Mouse (Mus musculus) hindbrain, embryonic 14.5 days (tissue): ENCODE measurements around the gene Zfp942. TPM values are rescaled to one million over a fixed set of nuclear protein-coding genes. Genes with fewer than 3 reads are reported as not detected.
"Not testable (repeated sequence)": the region's sequence is repeated elsewhere in the genome, so short reads cannot be mapped to it uniquely, and the experiment has no call there.

ENCODE experiments used
- ATAC-seq: fragments of 200-750 bp; cut with Nextera tagmentation; 2 replicates; pipeline ENCODE4 v1.8.0; 2017; ENCODE audit warnings: moderate number of reproducible peaks, mild to moderate bottlenecking, moderate TSS enrichment, moderate library complexity; ENCODE audit not compliant: low FRiP score
- DNase-seq: peaks from one replicate; pipeline ENCODE4 v3.0.0-alpha.2; 2015; ENCODE audit warnings: low spot score
- H3K27ac ChIP-seq: fragments of 300-500 bp; sonication (generic); 2 replicates; pipeline ENCODE4 v1.5.1; 2014; ENCODE audit warnings: mild to moderate bottlenecking, moderate library complexity
- H3K27me3 ChIP-seq: fragments of 300-500 bp; sonication (generic); 2 replicates; pipeline ENCODE4 v1.6.1; 2014; ENCODE audit warnings: mild to moderate bottlenecking, low read length, mixed read lengths; ENCODE audit not compliant: control insufficient read depth, insufficient read depth
- H3K36me3 ChIP-seq: fragments of 300-500 bp; sonication (generic); replicated peaks from 2 replicates; pipeline ENCODE4 v1.6.1; 2014; ENCODE audit not compliant: control insufficient read depth, insufficient read depth
- H3K4me1 ChIP-seq: fragments of 300-500 bp; sonication (generic); replicated peaks from 2 replicates; pipeline ENCODE4 v1.6.1; 2014; ENCODE audit warnings: antibody characterized with exemption, low read length, mixed read lengths; ENCODE audit not compliant: control insufficient read depth, insufficient read depth
- H3K4me2 ChIP-seq: fragments of 300-500 bp; sonication (generic); replicated peaks from 2 replicates; pipeline ENCODE4 v1.6.1; 2014; ENCODE audit warnings: mild to moderate bottlenecking, moderate library complexity
- H3K4me3 ChIP-seq: fragments of 300-500 bp; sonication (generic); replicated peaks from 2 replicates; pipeline ENCODE4 v1.5.1; 2014; ENCODE audit warnings: mild to moderate bottlenecking, low read length
- H3K9ac ChIP-seq: fragments of 300-500 bp; sonication (generic); 2 replicates; pipeline ENCODE4 v1.6.1; 2014
- H3K9me3 ChIP-seq: fragments of 300-500 bp; sonication (generic); 2 replicates; pipeline ENCODE4 v1.6.1; 2016; ENCODE audit warnings: low read length; ENCODE audit not compliant: control insufficient read depth
- WGBS: fragments of 180-500 bp; shearing (Covaris S2); extraction: QIAGEN DNeasy Blood & Tissue Kit; methylation state at CpG from one replicate; pipeline ENCODE4 v1.1.7; 2014; 5-methylcytosine and 5-hydroxymethylcytosine counted together
- polyA plus RNA-seq: library from polyadenylated mRNA; unstranded; fragments of >200 nt; fragmentation: Nextera tagmentation; extraction: Ambion mirVana; gene quantifications from 2 replicates; pipeline ENCODE4 v1.2.1, GENCODE M21; 2014

Zfp942 gene
- polyA plus RNA-seq = 20.0 and 22.2 TPM in 2 replicates

DNA sequence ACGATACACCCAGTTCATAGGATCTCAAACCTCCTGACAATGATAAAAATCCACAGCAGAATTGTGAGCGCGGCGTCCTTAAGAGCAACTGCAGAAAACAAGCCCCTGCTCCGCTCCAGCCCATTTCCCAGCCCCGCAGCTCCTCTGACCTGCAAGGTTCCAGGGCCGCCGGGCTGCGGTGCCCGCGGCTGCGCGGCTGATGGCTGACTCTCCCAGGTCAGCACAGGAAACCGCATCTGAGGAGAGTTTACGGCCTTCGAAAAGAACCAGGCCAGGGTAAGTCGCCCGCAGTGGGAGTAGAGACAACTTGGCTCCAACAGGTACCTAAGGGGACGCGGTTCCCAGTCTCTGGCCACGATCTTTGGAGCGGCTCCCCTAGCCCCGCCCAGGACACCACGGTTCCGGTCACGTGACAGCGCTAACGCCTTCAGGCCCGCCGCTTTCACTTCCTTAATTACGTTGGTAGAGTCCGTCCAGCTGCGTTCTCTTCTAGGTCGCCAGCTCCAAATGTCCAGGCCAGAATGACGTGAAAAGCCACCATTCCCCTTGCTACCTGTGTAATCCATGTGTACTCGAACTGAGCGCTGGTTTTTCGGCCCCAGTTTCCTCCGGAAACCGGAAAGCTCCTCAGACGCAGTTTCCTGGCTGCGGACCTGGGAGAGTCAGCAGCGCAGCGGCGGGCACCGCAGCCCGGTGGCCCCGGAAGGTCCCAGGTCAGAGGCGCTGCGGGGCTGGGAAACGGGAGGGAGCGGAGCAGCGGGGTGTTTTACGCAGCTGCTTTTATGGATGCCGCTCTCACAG is at the start of gene Zfp942, which contains the start of gene Zfp943:
Gene Zfp942 (minus strand): TSS at position 358 of the 801 bp plus-strand sequence.
Gene Zfp943 (plus strand): TSS at position 446 of the 801 bp plus-strand sequence.
- Histone ChIP-seq H3K9ac (peak within 1 kb of the TSS; percentile 88), H3K27ac (peak within 1 kb of the TSS; percentile 89), H3K4me2 (peak within 1 kb of the TSS; percentile 65), H3K4me3 (peak within 1 kb of the TSS; percentile 75), H3K4me1 (peaks cover 24% of the 10 kb centered on the region)
- not testable (repeated sequence) for H3K27me3 ChIP-seq, H3K9me3 ChIP-seq, H3K36me3 ChIP-seq
- under 1% methylated on average over 40 of the region's 55 CpGs for WGBS
- DNase-seq (peak; percentile 77), ATAC-seq (peak; percentile 98)

DNA sequence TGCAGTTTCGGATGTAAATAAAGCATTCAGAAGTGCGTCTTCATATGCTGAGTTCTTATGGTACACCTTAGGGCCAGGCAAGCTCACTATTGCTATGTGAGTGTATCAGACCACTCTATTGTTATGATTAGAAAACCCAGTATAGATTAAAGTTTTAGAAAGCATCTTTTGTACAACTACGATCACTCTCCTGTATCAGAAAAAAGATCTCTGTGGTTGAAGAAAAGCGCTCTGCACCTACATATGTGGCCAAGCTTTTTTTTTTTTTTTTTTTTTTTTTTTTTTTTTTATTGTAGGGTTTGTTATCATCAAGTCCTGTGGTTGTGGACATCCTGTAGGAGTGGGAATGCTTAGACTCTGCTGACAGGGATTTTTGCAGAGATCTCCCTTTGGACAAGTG is 1.0 kb upstream of the Zfp942 start:
- Histone ChIP-seq H3K4me3 (peak overlapping the region; percentile 75), H3K36me3 (peaks cover 5% of the 10 kb centered on the region), H3K9me3 (peaks cover 6% of the 10 kb centered on the region), H3K9ac (peak overlapping the region; percentile 88), H3K27ac (no peak overlapping the region), H3K27me3 (no peaks in the 10 kb centered on the region), H3K4me1 (peaks cover 24% of the 10 kb centered on the region), H3K4me2 (peak overlapping the region; percentile 62)
- ATAC-seq (no peak), DNase-seq (no peak)
- WGBS = 56% methylated on average over 4 of the region's 4 CpGs

DNA sequence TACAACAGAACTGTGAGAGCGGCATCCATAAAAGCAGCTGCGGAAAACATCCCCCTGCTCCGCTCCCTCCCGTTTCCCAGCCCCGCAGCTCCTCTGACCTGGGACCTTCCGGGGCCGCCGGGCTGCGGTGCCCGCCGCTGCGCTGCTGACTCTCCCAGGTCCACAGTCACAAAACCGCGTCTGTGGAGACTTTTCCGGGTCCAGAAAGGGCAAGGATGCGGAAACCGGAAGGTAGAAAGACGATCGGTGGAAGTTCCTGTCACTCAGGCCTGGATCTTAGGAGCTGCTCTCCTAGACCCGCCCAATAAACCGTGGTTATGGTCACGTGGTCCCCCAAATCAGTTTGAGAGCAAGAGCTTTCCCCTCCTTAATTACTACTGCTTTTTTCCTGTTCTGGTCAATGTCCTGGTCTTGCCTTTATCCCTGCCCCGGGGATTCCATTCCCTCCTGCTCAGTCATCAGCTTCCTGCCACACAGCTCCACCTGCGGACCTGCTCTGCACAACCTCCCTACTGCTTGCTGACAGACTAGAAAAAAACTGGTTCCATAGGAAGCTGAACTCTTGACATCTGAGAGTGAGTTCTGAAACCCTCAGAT is 52.7 kb downstream of the Zfp942 start, which contains the start of gene Zfp995:
Gene Zfp995 (minus strand): TSS at position 471 of the 597 bp plus-strand sequence.
- Histone ChIP-seq H3K4me3 (peak within 1 kb of the TSS; percentile 73), H3K4me2 (peak within 1 kb of the TSS; percentile 79), H3K9ac (peak within 1 kb of the TSS; percentile 86), H3K27ac (peak within 1 kb of the TSS; percentile 67)
- H3K4me1 ChIP-seq, H3K27me3 ChIP-seq, H3K36me3 ChIP-seq, H3K9me3 ChIP-seq: not testable (repeated sequence)
- ATAC-seq = peak; percentile 99
- under 1% methylated on average over 24 of the region's 24 CpGs for WGBS
- DNase-seq = peak; percentile 63

DNA sequence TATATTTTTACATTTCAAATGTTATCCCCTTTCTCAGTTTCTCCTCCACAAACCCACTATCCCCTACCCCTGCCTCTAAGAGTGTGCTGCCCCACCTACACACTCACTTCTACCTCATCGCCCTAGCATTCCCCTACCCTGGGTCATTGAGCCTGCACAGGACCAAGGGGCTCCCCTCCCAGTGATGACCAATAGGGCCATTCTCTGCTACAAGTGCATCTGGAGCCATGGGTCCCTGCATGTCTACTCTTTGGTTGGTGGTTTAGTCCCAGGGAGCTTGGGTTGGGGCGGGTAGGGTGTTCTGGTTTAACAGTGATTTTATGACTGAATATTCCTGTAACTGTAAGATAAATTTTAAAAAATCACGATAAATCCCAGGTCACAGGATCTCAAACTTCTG is 53.2 kb downstream of the Zfp942 start:
- H3K4me3 ChIP-seq = peak overlapping the region; percentile 73
- H3K36me3 ChIP-seq = peaks cover 5% of the 10 kb centered on the region; the same call in 1 of the 2 replicates
- peak overlapping the region; percentile 79 for H3K4me2 ChIP-seq
- H3K27ac ChIP-seq = peak overlapping the region; percentile 67
- H3K4me1 ChIP-seq = peaks cover 6% of the 10 kb centered on the region; the same call in 1 of the 2 replicates
- peak; percentile 60 for ATAC-seq
- no peaks in the 10 kb centered on the region for H3K9me3 ChIP-seq
- DNase-seq = no peak
- peak overlapping the region; percentile 86 for H3K9ac ChIP-seq
- H3K27me3 ChIP-seq = no peaks in the 10 kb centered on the region
- 5% methylated on average over 3 of the region's 3 CpGs for whole genome bisulfite sequencing

Other genes with a start within 250 kb of the Zfp942 start
- gene Zfp229, start 231.7 kb downstream of the Zfp942 start, polyA plus RNA-seq = 7.9 and 11.6 TPM in 2 replicates
- gene Zfp820, start 116.7 kb downstream of the Zfp942 start, polyA plus RNA-seq = 2.7 and 3.5 TPM in 2 replicates
- 8.7 and 8.9 TPM in 2 replicates for gene Zfp995, start 52.5 kb downstream of the Zfp942 start, polyA plus RNA-seq
- 19.1 and 21.3 TPM in 2 replicates for gene Zfp943, start 88 bp upstream of the Zfp942 start, polyA plus RNA-seq
- 1.6 and 2.1 TPM in 2 replicates for gene Zfp947, start 203.7 kb upstream of the Zfp942 start, polyA plus RNA-seq